Mouse (Mus musculus) heart, adult 2 months (tissue): Measurements from ENCODE around the gene Wdr81.

ENCODE experiments used
- CTCF ChIP-seq: fragments of 200-600 bp; IDR thresholded peaks from 2 replicates; pipeline ENCODE4 v1.8.1; 2022; ENCODE audit warnings: antibody characterized with exemption, mild to moderate bottlenecking, moderate library complexity
- EP300 ChIP-seq: fragments of 200-500 bp; IDR thresholded peaks from 2 replicates; pipeline ENCODE4 v1.6.1; 2011; ENCODE audit warnings: low read depth, low read length, control low read depth; ENCODE audit not compliant: insufficient read depth
- POLR2A ChIP-seq: fragments of 200-500 bp; IDR thresholded peaks from 2 replicates; pipeline ENCODE4 v1.6.1; 2011; ENCODE audit warnings: mild to moderate bottlenecking, low read depth, low read length, control low read depth; ENCODE audit not compliant: insufficient read depth

- TF ChIP-seq CTCF (no peak), POLR2A (no peak), EP300 (no peak)
Observed at GRCm38 (mm10) chr11:75406104-75406503, 48.4 kb downstream of the Wdr81 start.
